ENCODE assay signal across 19 mouse cellular contexts in the genomic region with DNA sequence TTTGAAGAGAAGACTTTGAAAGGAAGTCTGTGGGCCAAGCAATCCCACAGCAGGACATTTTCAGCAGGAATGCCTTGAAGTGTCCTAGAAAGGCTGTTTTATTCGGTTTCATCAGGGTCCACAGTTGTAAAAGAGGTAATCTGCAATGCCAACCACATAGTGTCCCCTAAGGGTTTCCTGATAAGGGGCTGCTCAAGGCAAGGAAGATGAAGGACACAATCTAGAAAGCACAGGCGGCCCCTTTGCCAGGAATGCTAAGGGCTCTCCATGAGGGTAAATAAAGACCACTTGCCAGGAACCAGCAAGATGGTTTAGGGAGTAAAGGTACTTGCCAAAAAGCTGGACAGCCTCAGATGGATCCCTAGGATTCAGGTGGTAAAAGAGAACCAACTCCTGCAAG. TPM values are rescaled to one million over a fixed set of nuclear protein-coding genes. Genes with fewer than 3 reads are reported as not detected.
DNase-seq lines count a peak whose midpoint lies in the region; ATAC-seq and TF ChIP-seq lines count a peak whose summit lies in the region.
"Had no signal": no experiment of that assay in that cellular context is flagged by ENCODE, and none has a peak within 500 bp of the region (broad histone marks: within the 10 kb centered on the region; RNA-seq: fewer than 3 reads in every experiment).

No protein-coding gene starts in this region.

- H3K9ac ChIP-seq in liver, embryonic 11.5 days (ENCODE audit: low read depth, low read length): no peak overlapping the region
- H3K9ac ChIP-seq in lung, postnatal 0 days (replicated peaks; ENCODE audit: low read depth): no peak overlapping the region
- no peak overlapping the region for H3K9ac ChIP-seq in liver, embryonic 16.5 days (ENCODE audit: low read depth, low read length)
- no peak overlapping the region for H3K9ac ChIP-seq in intestine, embryonic 15.5 days
- H3K9ac ChIP-seq: embryonic facial prominence, embryonic 12.5 days; forebrain, embryonic 15.5 days; heart, embryonic 15.5 days had no signal

- no peaks in the 10 kb centered on the region for H3K36me3 ChIP-seq in liver, embryonic 11.5 days (ENCODE audit: control insufficient read depth, insufficient read depth, low read length)
- no peaks in the 10 kb centered on the region for H3K36me3 ChIP-seq in lung, postnatal 0 days (ENCODE audit: insufficient read depth, low read length)
- H3K36me3 ChIP-seq in liver, embryonic 16.5 days (ENCODE audit: control insufficient read depth, insufficient read depth): no peaks in the 10 kb centered on the region
- no peaks in the 10 kb centered on the region for H3K36me3 ChIP-seq in intestine, embryonic 15.5 days
- H3K36me3 ChIP-seq: embryonic facial prominence, embryonic 12.5 days; forebrain, embryonic 15.5 days; heart, embryonic 15.5 days; hindbrain, embryonic 10.5 days had no signal

- DNase-seq in liver, embryonic 11.5 days (ENCODE audit: low spot score): no peak
- DNase-seq in liver: no peak
- peak; percentile 34 for DNase-seq in lung, postnatal 0 days (ENCODE audit: low spot score)
- no peak for DNase-seq in lung, adult 2 months
- no peak for DNase-seq in thymus, postnatal 14 days
- DNase-seq: adrenal gland, postnatal 10 days; cerebellum, adult 11 months; cerebellum, adult 8-10 months; cerebellum, postnatal 14 days; embryo, embryonic 11 days; heart, adult 2 months; heart, postnatal 14 days had no signal

- TF ChIP-seq EP300 in lung, postnatal 0 days (IDR thresholded peaks at IDR 0.05): no peak

- H3K4me1 ChIP-seq in liver, embryonic 11.5 days (replicated peaks; ENCODE audit: control insufficient read depth, insufficient read depth, low read length): peaks cover 5% of the 10 kb centered on the region; the same call in 1 of the 2 replicates
- H3K4me1 ChIP-seq in lung, postnatal 0 days (ENCODE audit: insufficient read depth, low read depth, low read length): no peaks in the 10 kb centered on the region
- H3K4me1 ChIP-seq in lung, adult 2 months (ENCODE audit: control insufficient read depth, insufficient read depth, low read length): no peaks in the 10 kb centered on the region
- peaks cover 2% of the 10 kb centered on the region; the same call in 1 of the 2 replicates for H3K4me1 ChIP-seq in liver, embryonic 16.5 days (ENCODE audit: control insufficient read depth, low read depth, low read length)
- H3K4me1 ChIP-seq in intestine, embryonic 15.5 days (replicated peaks): peaks cover 7% of the 10 kb centered on the region; the same call in 1 of the 2 replicates
- H3K4me1 ChIP-seq: embryonic facial prominence, embryonic 12.5 days; heart, embryonic 15.5 days; hindbrain, embryonic 10.5 days had no signal

- peak overlapping the region; percentile 25; the same call in 1 of the 2 replicates for H3K4me2 ChIP-seq in liver, embryonic 11.5 days
- no peak overlapping the region for H3K4me2 ChIP-seq in lung, postnatal 0 days (replicated peaks; ENCODE audit: low read depth, low read length)
- H3K4me2 ChIP-seq in liver, embryonic 16.5 days (ENCODE audit: low read depth, low read length): no peak overlapping the region
- H3K4me2 ChIP-seq in intestine, embryonic 15.5 days (replicated peaks): no peak overlapping the region
- H3K4me2 ChIP-seq: embryonic facial prominence, embryonic 12.5 days; forebrain, embryonic 15.5 days; heart, embryonic 11.5 days; heart, embryonic 15.5 days had no signal

- TF ChIP-seq CTCF in lung, postnatal 0 days (IDR thresholded peaks at IDR 0.05): no peak
- no peak for TF ChIP-seq CTCF in lung, adult 2 months (IDR thresholded peaks at IDR 0.05; ENCODE audit: insufficient read depth, low read length)

- ATAC-seq in liver, embryonic 11.5 days (replicated peaks; ENCODE audit: low FRiP score): peak; percentile 75
- ATAC-seq in lung, postnatal 0 days: peak; percentile 46
- 0 out of 2 replicates have a peak, but pooled peaks have one; percentile 50 for ATAC-seq in liver, embryonic 16.5 days (ENCODE audit: low read depth)
- no peak for ATAC-seq in intestine, embryonic 15.5 days
- ATAC-seq: forebrain, embryonic 15.5 days had no signal

- H3K9me3 ChIP-seq in liver, embryonic 11.5 days (ENCODE audit: control insufficient read depth, low read length): no peaks in the 10 kb centered on the region
- H3K9me3 ChIP-seq in lung, postnatal 0 days (ENCODE audit: low read length): no peaks in the 10 kb centered on the region
- no peaks in the 10 kb centered on the region for H3K9me3 ChIP-seq in liver, embryonic 16.5 days (replicated peaks; ENCODE audit: control insufficient read depth, low read length)
- no peaks in the 10 kb centered on the region for H3K9me3 ChIP-seq in intestine, embryonic 15.5 days
- H3K9me3 ChIP-seq: embryonic facial prominence, embryonic 12.5 days; forebrain, embryonic 15.5 days; heart, embryonic 15.5 days; hindbrain, embryonic 10.5 days had no signal

- H3K27me3 ChIP-seq in liver, embryonic 11.5 days (replicated peaks; ENCODE audit: control insufficient read depth, insufficient read depth, low read length): no peaks in the 10 kb centered on the region
- H3K27me3 ChIP-seq in lung, postnatal 0 days (replicated peaks; ENCODE audit: insufficient read depth, low read length): no peaks in the 10 kb centered on the region
- H3K27me3 ChIP-seq in liver, embryonic 16.5 days (ENCODE audit: control insufficient read depth, insufficient read depth, low read depth, low read length): no peaks in the 10 kb centered on the region
- H3K27me3 ChIP-seq in intestine, embryonic 15.5 days (replicated peaks): no peaks in the 10 kb centered on the region
- H3K27me3 ChIP-seq: embryonic facial prominence, embryonic 12.5 days; forebrain, embryonic 15.5 days; heart, embryonic 15.5 days had no signal

- no peak overlapping the region for H3K27ac ChIP-seq in liver, embryonic 11.5 days (ENCODE audit: low read depth, low read length)
- no peak overlapping the region for H3K27ac ChIP-seq in lung, postnatal 0 days (ENCODE audit: low read length)
- no peak overlapping the region for H3K27ac ChIP-seq in liver, embryonic 16.5 days (ENCODE audit: low read length)
- H3K27ac ChIP-seq in intestine, embryonic 15.5 days: no peak overlapping the region
- H3K27ac ChIP-seq: embryonic facial prominence, embryonic 12.5 days; forebrain, embryonic 15.5 days; heart, adult 2 months; heart, embryonic 15.5 days; hindbrain, embryonic 10.5 days had no signal

- WGBS in liver, embryonic 11.5 days: 32% methylated on average over 2 of the region's 2 CpGs
- 36% methylated on average over 2 of the region's 2 CpGs for WGBS in lung, postnatal 0 days
- WGBS in lung, adult 2 months: 55% methylated on average over 2 of the region's 2 CpGs
- 30% methylated on average over 2 of the region's 2 CpGs for WGBS in liver, embryonic 16.5 days (ENCODE audit: insufficient replicate concordance)
- 55% methylated on average over 2 of the region's 2 CpGs for WGBS in intestine, embryonic 15.5 days

- H3K4me3 ChIP-seq in liver, embryonic 11.5 days (ENCODE audit: low read depth, low read length): no peak overlapping the region
- no peak overlapping the region for H3K4me3 ChIP-seq in lung, postnatal 0 days (ENCODE audit: low read depth, low read length)
- H3K4me3 ChIP-seq in lung, adult 2 months (replicated peaks; ENCODE audit: extremely low read depth, low read depth, low read length): no peak overlapping the region
- H3K4me3 ChIP-seq in liver, embryonic 16.5 days (ENCODE audit: low read depth, low read length): no peak overlapping the region
- no peak overlapping the region for H3K4me3 ChIP-seq in intestine, embryonic 15.5 days (replicated peaks)
- H3K4me3 ChIP-seq: embryonic facial prominence, embryonic 12.5 days; forebrain, embryonic 15.5 days; heart, adult 2 months; heart, embryonic 15.5 days; hindbrain, embryonic 10.5 days had no signal

- TF ChIP-seq POLR2A in lung, adult 2 months (IDR thresholded peaks at IDR 0.05; ENCODE audit: borderline replicate concordance, extremely low read depth, low read depth, low read length): no peak

RNA-seq across cellular contexts. Expression of a gene that starts 35.8 kb away (rescaled TPM):
- 60.6 and 61.1 TPM in 2 replicates for polyA plus RNA-seq in liver, embryonic 11.5 days (2014; fragmentation: Nextera tagmentation; extraction: Ambion mirVana)
- 40.6 and 40.7 TPM in 2 replicates for polyA plus RNA-seq in lung, postnatal 0 days (2015; fragmentation: Nextera tagmentation; extraction: Ambion mirVana)
- polyA plus RNA-seq in lung, adult 2 months (2012; rRNA removed): 17.4 and 21.9 TPM in 2 replicates
- polyA plus RNA-seq in liver, embryonic 16.5 days (2015; fragmentation: Nextera tagmentation; extraction: Ambion mirVana): 14.9 and 15.0 TPM in 2 replicates
- polyA plus RNA-seq in intestine, embryonic 15.5 days (2015; fragmentation: Nextera tagmentation; extraction: Ambion mirVana): 64.7 and 73.8 TPM in 2 replicates
